Mouse (Mus musculus): ENCODE measurements around the gene Gapdhs.
"Not testable (repeated sequence)": the region's sequence is repeated elsewhere in the genome, so short reads cannot be mapped to it uniquely, and the experiment has no call there.

DNA sequence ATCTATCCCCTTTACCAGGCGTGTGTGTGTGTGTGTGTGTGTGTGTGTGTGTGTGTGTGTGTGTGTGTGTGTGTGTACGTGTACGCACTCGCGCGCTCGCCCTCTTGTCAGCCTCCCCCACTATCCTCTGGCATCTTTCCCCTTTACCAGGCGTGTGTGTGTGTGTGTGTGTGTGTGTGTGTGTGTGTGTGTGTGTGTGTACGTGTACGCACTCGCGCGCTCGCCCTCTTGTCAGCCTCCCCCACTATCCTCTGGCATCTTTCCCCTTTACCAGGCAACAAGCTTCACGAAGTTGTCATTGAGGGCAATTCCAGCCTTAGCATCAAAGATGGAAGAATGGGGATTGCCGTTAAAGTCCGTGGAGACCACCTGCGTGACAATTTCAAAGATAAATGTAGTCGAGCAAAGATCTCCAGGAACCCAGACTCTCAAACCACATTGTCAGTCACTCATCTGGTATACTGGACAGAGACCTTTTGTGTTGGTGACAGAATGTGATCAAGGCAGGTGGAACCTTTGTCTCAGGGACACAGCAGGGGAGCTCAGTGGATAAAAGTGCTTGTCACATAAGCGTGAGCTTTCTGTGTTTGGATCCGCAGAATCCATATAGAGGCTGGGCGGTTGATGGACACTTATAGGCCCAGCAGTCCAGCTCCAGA lies 13.3 kb downstream of the Gapdhs start:
- not testable (repeated sequence) for TF ChIP-seq POLR2A (IDR thresholded peaks at IDR 0.05; ENCODE audit: borderline replicate concordance, low read depth, low read length); CTCF (IDR thresholded peaks at IDR 0.05; ENCODE audit: low read depth, low read length)
